Mouse (Mus musculus): ENCODE measurements around the gene Mras. TPM values are rescaled to one million over a fixed set of nuclear protein-coding genes. Genes with fewer than 3 reads are reported as not detected.

Mras gene
- polyA plus RNA-seq (2015; fragmentation: Nextera tagmentation; extraction: Ambion mirVana) = 25.2 and 25.4 TPM in 2 replicates

DNA sequence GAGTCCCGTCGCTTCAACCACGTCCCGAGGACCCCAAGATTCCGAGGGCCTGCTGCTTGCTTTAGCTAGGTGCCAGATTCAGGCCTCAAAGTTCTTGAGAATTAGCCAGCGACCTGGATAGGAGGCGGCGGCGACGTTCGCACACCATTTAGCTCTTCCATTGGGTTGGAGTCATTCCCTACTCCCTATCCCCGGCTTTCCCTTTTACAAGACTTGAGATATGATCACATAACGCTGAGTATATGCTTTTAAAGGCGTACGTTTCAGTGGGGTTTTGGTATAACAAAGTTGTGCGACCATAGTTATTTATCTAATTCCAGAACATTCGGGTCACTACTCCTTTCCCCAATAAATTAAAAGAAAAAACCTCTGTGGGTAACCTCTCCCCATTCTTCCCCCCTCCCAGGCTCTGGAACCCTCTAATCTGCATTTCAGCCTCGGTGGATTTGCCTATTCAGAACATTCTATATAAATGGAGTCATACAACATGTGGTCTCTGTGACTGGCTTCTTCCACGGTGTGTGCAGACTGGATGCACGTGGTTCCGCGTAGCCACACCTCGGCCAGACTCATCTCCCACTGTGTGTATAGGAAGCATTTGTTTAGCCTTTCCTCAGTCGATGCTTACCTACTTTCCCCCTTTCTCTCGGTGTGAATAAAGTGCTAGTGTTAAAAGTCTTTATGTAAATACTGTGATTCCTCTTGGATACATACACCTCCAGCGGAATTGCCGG lies at the start of gene Mras:
TSS of gene Mras (minus strand) at position 351 of the 734 bp plus-strand sequence.
- 15% methylated on average over 27 of the region's 27 CpGs for WGBS
- Histone ChIP-seq H3K4me2 (replicated peaks) (peak within 1 kb of the TSS; percentile 87), H3K27me3 (peaks cover 9% of the 10 kb centered on the region; the same call in 1 of the 2 replicates), H3K4me1 (peaks cover 52% of the 10 kb centered on the region), H3K36me3 (no peaks in the 10 kb centered on the region), H3K9me3 (replicated peaks) (no peaks in the 10 kb centered on the region), H3K27ac (replicated peaks) (peak within 1 kb of the TSS; percentile 91), H3K4me3 (replicated peaks) (peak within 1 kb of the TSS; percentile 81), H3K9ac (peak within 1 kb of the TSS; percentile 79)
- ATAC-seq (ENCODE audit: insufficient number of reproducible peaks, low FRiP score, low TSS enrichment, low read depth) = no peak

DNA sequence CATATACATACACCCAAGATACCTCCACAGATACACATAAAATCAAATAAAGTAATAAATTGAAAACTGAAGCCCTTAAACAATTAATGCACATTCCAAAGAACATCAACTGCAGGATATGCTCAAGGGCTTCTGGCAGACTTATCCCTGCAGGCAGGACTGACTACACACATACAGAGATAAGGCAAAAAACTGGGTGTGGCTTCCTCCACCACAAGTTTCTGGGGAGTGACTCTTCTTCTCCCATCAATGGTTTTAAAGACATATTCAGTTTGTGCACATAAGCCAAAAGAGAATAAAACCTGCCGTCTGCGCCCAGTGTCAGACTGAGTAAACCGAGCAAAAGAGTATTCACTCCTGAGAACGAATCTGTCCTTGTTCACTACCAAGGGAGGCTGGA lies 48.0 kb upstream of the Mras start:
- 92% methylated on average over 4 of the region's 4 CpGs for WGBS
- H3K27ac ChIP-seq (replicated peaks) = no peak overlapping the region
- H3K9me3 ChIP-seq (replicated peaks) = no peaks in the 10 kb centered on the region
- no peaks in the 10 kb centered on the region for H3K27me3 ChIP-seq
- no peak for ATAC-seq (ENCODE audit: insufficient number of reproducible peaks, low FRiP score, low TSS enrichment, low read depth)
- no peak overlapping the region for H3K9ac ChIP-seq
- H3K4me2 ChIP-seq (replicated peaks) = no peak overlapping the region
- H3K4me3 ChIP-seq (replicated peaks) = no peak overlapping the region
- peaks cover 43% of the 10 kb centered on the region for H3K36me3 ChIP-seq
- H3K4me1 ChIP-seq = no peaks in the 10 kb centered on the region

DNA sequence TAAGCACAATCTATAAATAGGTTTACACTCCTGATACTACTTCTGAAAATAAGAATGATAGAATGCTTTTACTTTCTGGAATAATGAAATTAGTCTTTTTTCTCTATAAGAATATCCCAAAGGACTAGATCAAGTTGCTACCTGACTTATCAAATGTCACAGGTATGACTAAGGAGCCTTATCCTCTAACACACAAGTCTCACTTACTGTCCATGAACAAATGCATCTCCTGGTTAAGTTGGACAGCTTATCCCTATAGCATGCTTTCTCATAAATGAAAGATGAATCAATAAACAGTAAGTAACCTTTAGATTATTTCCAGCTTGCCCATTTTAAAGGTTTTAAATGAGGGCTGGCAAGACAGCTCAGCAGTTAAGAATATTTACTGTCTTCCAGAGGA lies 47.5 kb upstream of the Mras start:
- Histone ChIP-seq H3K27me3 (no peaks in the 10 kb centered on the region), H3K4me3 (replicated peaks) (no peak overlapping the region), H3K36me3 (peaks cover 43% of the 10 kb centered on the region), H3K4me2 (replicated peaks) (no peak overlapping the region), H3K9me3 (replicated peaks) (no peaks in the 10 kb centered on the region), H3K27ac (replicated peaks) (no peak overlapping the region), H3K9ac (no peak overlapping the region), H3K4me1 (no peaks in the 10 kb centered on the region)
- no peak for ATAC-seq (ENCODE audit: insufficient number of reproducible peaks, low FRiP score, low TSS enrichment, low read depth)

DNA sequence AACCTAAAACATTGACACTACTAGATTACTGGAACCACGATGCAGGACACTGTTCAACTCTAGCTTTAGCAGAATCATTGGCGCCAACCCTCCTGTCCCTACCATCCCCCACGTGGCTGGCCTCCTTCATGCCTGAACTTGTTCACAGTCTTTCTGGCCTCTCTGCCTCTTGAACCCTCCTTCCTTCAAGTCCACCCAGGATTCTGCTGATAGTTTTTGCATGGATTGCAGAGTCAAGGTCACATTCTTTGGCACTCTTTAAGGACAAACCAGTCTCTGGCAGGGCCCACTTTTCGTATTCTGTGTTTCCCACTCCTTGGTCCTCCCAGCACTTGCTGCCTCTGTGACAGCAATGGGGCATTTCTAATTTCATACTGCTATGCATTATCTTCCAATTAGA lies 46.0 kb upstream of the Mras start:
- H3K4me3 ChIP-seq (replicated peaks) = no peak overlapping the region
- peaks cover 36% of the 10 kb centered on the region for H3K36me3 ChIP-seq
- no peak overlapping the region for H3K27ac ChIP-seq (replicated peaks)
- no peaks in the 10 kb centered on the region for H3K27me3 ChIP-seq
- ATAC-seq (ENCODE audit: insufficient number of reproducible peaks, low FRiP score, low TSS enrichment, low read depth) = no peak
- 72% methylated on average over 4 of the region's 4 CpGs for WGBS
- H3K9ac ChIP-seq = no peak overlapping the region
- no peaks in the 10 kb centered on the region for H3K9me3 ChIP-seq (replicated peaks)
- H3K4me2 ChIP-seq (replicated peaks) = no peak overlapping the region
- H3K4me1 ChIP-seq = no peaks in the 10 kb centered on the region

DNA sequence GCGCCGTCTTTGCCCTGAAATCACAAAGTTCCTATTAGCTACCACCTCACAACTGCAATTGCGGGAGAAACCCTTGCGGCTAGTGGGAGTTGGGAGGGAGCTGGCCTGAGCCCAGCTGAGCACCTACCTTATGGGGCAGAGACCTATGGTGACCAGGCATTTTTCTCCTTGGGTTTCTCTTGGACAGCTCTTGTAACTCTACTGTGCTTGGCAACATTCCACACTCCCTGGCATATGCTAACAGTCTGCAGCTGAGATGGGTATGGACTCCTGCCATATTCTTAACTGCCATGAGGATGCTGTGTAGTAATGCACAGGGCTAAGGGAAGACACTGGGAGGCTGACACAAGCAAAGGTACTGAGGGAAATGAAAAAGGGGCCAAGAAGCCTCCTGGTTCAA lies 43.6 kb upstream of the Mras start:
- Histone ChIP-seq H3K27ac (replicated peaks) (no peak overlapping the region), H3K4me2 (replicated peaks) (no peak overlapping the region), H3K36me3 (peaks cover 15% of the 10 kb centered on the region; the same call in 1 of the 2 replicates), H3K27me3 (no peaks in the 10 kb centered on the region), H3K4me1 (no peaks in the 10 kb centered on the region), H3K9ac (no peak overlapping the region), H3K9me3 (replicated peaks) (no peaks in the 10 kb centered on the region), H3K4me3 (replicated peaks) (no peak overlapping the region)
- 90% methylated on average over 4 of the region's 4 CpGs for WGBS
- ATAC-seq (ENCODE audit: insufficient number of reproducible peaks, low FRiP score, low TSS enrichment, low read depth) = no peak

DNA sequence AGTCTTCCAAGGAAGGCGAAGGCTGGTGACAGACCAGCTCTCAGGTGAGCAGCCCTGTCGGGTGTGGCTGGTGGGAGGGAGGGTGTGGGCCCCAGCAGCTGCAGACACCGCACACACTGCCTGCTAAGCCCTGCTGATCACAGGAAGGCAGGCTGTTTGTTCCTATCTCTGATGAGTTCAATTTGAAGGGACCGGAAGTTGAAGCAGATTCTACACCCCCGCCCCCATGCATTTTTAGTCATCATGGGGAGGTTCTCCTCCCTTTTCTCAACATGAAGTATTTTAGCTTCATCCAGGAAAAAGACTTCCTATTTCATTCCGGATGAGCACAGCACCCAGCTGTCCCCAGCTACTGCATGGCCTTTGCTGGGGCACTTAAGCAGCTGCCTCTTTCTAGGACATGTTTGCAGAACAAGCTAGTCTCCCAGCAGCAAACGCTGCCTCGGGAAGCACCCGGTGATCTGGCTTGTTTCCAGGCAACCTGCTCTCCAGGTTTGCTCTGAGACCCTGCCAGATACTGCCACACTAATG lies 42.1 kb upstream of the Mras start:
- whole genome bisulfite sequencing = 63% methylated on average over 9 of the region's 9 CpGs
- Histone ChIP-seq H3K27me3 (no peaks in the 10 kb centered on the region), H3K4me2 (replicated peaks) (no peak overlapping the region), H3K4me1 (no peaks in the 10 kb centered on the region), H3K9ac (no peak overlapping the region), H3K9me3 (replicated peaks) (no peaks in the 10 kb centered on the region), H3K27ac (replicated peaks) (no peak overlapping the region), H3K4me3 (replicated peaks) (no peak overlapping the region), H3K36me3 (peaks cover 13% of the 10 kb centered on the region; the same call in 1 of the 2 replicates)
- no peak for ATAC-seq (ENCODE audit: insufficient number of reproducible peaks, low FRiP score, low TSS enrichment, low read depth)

DNA sequence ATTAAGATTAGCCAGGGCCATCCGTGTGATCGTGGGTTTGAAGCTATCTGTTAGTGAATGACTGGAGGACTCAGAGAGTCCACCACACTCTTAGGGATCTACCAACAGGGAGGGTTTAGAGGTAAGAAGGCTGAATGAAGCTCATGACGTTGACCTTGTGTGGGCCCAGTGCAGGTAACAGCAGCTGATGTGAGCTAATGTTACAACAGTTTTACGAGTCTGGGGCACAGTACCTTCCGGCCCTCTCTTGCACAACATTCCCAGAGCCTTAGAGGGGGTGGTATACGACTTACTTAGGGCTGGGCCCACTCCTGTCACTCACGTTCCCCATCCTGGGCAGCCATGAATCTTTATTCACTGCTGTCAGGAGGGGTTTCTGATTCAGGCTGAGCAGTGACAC lies 34.2 kb upstream of the Mras start:
- H3K27ac ChIP-seq (replicated peaks) = no peak overlapping the region
- no peaks in the 10 kb centered on the region for H3K27me3 ChIP-seq
- no peaks in the 10 kb centered on the region for H3K36me3 ChIP-seq
- WGBS = 82% methylated on average over 7 of the region's 7 CpGs
- H3K4me3 ChIP-seq (replicated peaks) = no peak overlapping the region
- no peaks in the 10 kb centered on the region for H3K4me1 ChIP-seq
- ATAC-seq (ENCODE audit: insufficient number of reproducible peaks, low FRiP score, low TSS enrichment, low read depth) = no peak
- H3K9ac ChIP-seq = no peak overlapping the region
- H3K9me3 ChIP-seq (replicated peaks) = no peaks in the 10 kb centered on the region
- H3K4me2 ChIP-seq (replicated peaks) = no peak overlapping the region

DNA sequence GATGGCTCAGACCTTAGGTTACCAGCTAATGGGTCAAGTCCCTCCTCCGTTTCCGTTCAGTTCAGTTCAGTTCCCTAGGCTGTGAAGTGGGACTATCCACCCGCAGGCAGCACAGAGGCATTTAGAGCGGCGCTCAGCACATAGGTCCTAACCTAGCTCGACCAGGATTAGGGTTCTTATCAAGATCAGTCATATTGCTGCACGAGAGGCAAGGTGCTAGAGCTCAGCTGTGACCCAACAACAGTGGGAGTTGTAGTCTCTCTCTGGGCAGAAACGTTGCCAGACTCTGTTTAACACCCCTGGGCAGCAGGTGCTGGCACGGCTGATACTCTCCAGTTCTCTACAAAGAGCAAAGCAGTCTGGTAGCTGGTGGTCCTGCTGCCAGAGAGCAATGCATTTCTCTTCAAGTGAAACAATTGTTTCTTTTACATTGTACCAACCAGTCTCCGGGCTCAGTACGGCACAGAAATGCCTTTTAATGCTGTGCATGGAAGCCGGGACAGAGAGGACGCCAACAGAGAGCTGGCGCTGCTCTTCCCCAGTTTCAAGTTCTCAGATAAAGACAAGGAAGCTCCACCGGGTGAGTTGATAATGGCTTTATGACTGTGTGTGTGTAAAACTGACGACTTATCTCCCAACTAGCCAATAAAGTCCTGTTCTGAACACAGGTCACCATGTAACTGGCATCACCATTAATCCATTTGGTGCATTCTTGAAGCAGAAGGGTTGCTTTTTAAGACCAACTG lies 33.3 kb upstream of the Mras start:
- WGBS = 74% methylated on average over 16 of the region's 16 CpGs
- ATAC-seq (ENCODE audit: insufficient number of reproducible peaks, low FRiP score, low TSS enrichment, low read depth) = no peak
- Histone ChIP-seq H3K27me3 (no peaks in the 10 kb centered on the region), H3K9ac (no peak overlapping the region), H3K4me3 (replicated peaks) (no peak overlapping the region), H3K36me3 (no peaks in the 10 kb centered on the region), H3K4me2 (replicated peaks) (no peak overlapping the region), H3K27ac (replicated peaks) (no peak overlapping the region), H3K9me3 (replicated peaks) (no peaks in the 10 kb centered on the region), H3K4me1 (no peaks in the 10 kb centered on the region)

DNA sequence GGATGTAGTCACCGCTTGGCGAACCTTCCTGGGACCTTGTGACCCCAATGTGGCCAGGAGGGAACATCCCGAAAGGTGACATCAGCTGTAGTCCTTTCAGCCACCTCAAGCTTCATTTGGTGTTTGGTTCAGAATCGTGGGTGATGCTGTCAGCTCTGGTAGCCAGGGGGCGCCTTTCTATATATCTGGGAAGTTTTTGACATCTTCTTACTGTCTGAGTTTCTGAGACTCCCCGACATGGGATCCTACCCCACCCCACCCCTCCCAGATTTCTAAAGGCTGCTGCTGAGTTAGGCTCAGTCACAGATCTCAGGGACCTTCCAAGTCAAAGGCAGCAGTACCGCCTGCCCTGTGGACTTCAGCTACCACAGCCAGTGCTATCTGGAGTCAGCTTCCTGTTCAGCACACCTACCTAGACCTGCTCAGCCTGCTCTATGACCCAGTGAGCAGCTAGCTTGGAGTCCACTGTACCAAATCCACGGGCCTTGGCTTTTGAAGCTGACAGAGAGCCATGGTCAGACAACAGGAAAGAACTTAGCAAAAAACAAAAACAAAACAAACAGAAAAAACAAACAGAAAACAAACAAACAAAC lies 32.6 kb upstream of the Mras start:
- Histone ChIP-seq H3K27me3 (no peaks in the 10 kb centered on the region), H3K27ac (replicated peaks) (no peak overlapping the region)

DNA sequence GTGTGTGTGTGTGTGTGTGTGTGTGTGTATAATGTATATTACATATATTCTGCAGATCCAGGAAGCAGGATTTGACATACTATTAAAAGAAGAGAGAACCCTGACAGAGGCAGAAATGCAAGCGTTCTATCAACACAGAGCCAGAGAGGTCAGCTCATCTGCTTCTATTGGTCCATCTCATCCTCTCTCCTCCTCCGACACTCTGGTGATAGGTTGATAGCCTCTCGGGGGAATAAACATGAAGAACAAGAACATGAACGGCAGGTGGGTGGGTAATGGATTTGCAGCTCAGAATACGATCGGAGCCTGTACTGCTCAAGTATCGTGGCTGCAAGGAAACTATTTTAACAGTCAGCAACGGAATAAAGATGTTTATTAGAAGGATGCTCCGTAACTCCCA lies 31.4 kb upstream of the Mras start:
- ATAC-seq (ENCODE audit: insufficient number of reproducible peaks, low FRiP score, low TSS enrichment, low read depth) = no peak
- no peaks in the 10 kb centered on the region for H3K9me3 ChIP-seq (replicated peaks)
- H3K4me2 ChIP-seq (replicated peaks) = no peak overlapping the region
- no peak overlapping the region for H3K4me3 ChIP-seq (replicated peaks)
- no peak overlapping the region for H3K9ac ChIP-seq
- H3K27ac ChIP-seq (replicated peaks) = no peak overlapping the region
- H3K4me1 ChIP-seq = no peaks in the 10 kb centered on the region
- WGBS = 75% methylated on average over 9 of the region's 9 CpGs
- H3K36me3 ChIP-seq = no peaks in the 10 kb centered on the region
- H3K27me3 ChIP-seq = no peaks in the 10 kb centered on the region

More for the DNA sequence above, 32.6 kb upstream of the Mras start:
- Histone ChIP-seq H3K4me2 (replicated peaks) (no peak overlapping the region), H3K4me1 (no peaks in the 10 kb centered on the region), H3K9me3 (replicated peaks) (no peaks in the 10 kb centered on the region), H3K36me3 (no peaks in the 10 kb centered on the region), H3K4me3 (replicated peaks) (no peak overlapping the region), H3K9ac (no peak overlapping the region)
- ATAC-seq (ENCODE audit: insufficient number of reproducible peaks, low FRiP score, low TSS enrichment, low read depth) = no peak
- 63% methylated on average over 8 of the region's 8 CpGs for whole genome bisulfite sequencing

DNA sequence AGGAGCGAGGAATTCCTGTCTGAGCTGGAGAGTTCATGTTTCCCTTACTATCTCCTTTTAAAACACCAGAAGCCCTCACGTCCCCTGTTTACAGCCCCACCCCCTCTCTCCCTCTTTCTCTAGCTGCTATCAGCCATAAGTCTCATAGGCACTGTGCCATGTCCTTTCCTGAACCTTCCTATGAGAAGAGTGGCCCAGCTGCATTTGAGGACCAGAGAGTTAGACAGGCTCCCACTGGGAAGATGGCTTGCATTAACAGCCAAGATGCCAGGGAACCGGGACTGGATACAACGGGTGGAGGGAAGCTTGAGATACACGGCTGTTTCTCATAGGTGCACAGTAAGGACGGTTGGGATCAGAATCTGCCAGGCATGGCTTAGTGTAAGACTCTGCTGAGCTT lies 27.7 kb upstream of the Mras start:
- no peaks in the 10 kb centered on the region for H3K27me3 ChIP-seq
- H3K4me2 ChIP-seq (replicated peaks) = no peak overlapping the region
- no peak overlapping the region for H3K27ac ChIP-seq (replicated peaks)
- WGBS = 75% methylated on average over 6 of the region's 6 CpGs
- no peak overlapping the region for H3K9ac ChIP-seq
- H3K4me3 ChIP-seq (replicated peaks) = no peak overlapping the region
- no peaks in the 10 kb centered on the region for H3K36me3 ChIP-seq
- ATAC-seq (ENCODE audit: insufficient number of reproducible peaks, low FRiP score, low TSS enrichment, low read depth) = no peak
- no peaks in the 10 kb centered on the region for H3K4me1 ChIP-seq
- H3K9me3 ChIP-seq (replicated peaks) = no peaks in the 10 kb centered on the region
